Mouse (Mus musculus): ENCODE results near the gene Dgki.

The Dgki gene

DNA sequence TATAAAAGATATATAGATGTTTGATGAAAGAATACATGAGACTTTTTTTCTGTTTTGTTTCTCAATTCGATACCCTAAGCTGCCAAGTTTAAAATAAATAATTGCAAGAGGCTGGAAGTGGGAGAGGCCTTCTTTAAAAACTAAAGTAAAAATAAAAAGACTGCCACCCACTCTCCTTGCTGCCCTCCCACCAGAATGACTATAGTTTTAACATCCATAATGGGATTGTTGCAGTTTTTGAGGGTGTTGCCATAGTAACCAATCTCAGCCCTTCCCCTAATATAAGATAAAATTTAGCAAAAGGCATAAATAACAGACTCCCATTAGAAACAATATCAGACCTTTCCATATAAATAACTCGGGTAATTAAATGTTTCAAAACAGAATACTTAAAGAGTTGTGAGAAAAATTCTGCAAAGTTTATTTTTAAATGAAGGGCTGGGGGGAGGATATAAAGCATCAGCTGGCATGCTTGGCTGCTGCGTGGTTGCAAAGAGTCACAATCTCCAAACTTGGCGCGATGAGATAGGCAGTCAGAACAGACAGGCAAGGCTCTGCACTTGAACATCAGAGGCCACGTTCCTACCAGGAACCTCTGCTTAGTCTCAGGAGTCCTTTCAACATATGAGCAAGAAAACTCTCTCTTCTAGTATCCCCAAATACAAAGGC is 57.8 kb downstream of the Dgki start:
- no peak for DNase-seq (ENCODE audit: low read depth, low spot score)

DNA sequence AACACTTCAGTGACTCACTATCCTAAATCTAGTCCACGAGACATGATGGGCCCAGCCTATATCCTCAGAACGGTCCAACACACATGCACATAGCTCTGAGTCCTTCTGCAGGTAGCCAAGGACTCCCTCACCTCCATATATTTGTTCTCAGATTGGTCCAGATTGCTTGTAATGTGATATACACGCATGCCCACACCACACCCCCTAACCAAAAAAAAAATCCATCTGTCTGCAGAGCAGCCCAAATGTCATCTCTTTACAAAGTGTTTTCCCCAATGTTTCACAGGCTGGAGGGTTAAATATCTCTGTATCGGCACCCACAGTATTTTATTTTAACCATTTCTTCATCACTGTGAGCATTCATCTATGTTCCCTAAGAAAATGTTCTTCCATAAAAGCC is 58.5 kb downstream of the Dgki start:
- no peak for DNase-seq (ENCODE audit: low read depth, low spot score)

DNA sequence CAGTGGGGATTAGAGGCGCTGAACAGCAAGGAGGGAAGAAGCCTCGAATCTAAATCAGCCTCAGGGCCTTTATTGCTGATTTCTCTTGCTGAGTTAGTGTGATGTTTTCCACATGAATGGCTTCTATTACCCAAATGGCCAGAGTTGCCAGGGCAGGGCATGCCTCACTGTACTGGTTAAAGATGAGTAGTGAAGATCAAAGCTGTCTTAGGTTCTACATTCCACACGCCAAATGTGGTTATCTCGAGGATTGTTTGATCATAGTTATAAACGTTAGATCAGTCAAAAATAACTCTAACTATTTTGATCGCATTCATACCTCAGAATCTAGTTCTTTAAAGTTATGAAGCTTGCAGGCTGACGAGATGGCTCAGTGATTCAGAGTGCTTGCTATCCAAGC is 59.8 kb downstream of the Dgki start:
- DNase-seq (ENCODE audit: low read depth, low spot score): no peak

DNA sequence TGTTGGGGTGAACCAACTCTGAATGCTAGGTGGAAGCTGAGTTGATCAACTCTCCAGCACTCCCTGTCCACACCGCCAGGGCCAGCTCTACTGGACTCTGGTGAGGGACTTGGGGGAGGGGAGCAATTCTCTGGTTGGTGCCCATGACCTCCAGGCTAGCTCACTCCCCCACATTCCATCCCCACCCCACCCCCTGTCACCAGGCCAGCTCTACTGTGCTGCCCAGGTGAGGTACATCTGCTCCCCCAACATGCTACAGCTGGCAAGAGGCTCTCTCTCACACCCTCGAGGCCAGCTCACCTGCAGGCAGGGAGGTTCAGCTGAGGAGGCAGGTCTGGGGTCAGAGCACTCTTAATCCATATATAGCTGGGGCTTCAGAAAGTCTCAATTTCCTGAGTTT is 63.1 kb downstream of the Dgki start:
- DNase-seq (ENCODE audit: low read depth, low spot score): no peak

DNA sequence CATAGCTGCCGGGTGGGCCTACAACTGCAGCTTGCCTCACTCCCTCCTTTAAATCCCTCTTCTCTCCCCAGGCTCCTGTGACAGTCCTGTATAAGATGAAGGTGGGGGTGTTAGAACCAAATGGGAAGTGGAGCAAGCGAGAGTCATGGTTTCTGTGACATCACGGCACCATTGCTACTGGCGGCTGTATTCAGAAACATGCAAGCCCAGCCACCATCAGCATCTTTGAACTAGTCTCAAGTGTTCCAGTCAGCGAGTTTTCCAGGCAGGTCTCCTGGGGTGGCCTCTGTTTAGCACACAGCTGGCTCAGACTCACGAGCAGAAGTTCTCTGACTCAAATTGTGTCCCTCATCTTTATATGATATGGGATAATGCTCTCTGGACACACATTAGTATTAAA is 68.8 kb downstream of the Dgki start:
- no peak for DNase-seq (ENCODE audit: low read depth, low spot score)

DNA sequence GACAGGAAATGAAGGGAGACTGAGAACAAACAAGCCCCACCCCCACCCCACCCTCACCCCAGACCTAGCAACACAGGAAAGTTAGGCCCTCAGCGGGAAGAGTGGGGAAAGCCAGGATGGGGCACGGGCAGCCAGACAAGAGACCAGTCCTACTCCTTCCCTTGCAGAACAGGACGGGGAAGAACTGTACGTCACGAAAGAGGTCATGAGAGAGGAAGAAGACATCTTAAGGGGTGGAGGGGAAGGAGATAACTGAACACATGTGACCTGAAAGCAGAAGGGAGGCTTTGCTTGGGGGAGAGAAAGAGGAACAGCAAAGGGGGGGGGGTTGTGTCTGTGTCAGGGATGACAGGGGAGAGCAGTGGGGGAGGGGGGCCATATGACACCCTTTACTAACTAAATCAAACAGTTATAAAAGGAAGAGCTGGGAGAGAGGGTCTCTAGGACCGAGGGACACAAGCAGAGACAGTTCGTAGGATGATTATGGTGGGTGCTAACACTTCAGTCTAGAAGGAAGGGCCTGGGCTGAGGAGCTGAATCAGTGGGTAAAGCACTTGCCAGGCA is 77.0 kb downstream of the Dgki start:
- no peak for DNase-seq (ENCODE audit: low read depth, low spot score)

DNA sequence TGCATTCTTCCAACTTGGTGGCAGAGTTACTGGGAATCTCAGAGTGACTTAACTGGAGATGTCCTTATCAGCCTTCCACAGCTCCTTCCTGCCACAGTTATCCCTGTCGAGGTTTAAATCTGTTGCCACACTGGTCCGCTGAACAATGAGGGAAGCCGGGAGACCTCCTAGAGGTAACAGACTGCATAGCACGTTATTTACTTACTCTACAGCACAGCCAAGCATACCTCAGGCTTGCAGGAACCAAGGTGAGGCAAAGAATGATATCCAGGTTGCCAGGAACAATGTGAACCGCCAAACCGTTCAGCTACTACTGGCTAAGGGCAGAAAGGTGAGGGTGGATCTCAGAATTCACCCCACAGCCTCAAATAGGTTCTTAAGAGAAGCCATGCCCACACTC is 78.0 kb downstream of the Dgki start:
- DNase-seq (ENCODE audit: low read depth, low spot score): no peak

DNA sequence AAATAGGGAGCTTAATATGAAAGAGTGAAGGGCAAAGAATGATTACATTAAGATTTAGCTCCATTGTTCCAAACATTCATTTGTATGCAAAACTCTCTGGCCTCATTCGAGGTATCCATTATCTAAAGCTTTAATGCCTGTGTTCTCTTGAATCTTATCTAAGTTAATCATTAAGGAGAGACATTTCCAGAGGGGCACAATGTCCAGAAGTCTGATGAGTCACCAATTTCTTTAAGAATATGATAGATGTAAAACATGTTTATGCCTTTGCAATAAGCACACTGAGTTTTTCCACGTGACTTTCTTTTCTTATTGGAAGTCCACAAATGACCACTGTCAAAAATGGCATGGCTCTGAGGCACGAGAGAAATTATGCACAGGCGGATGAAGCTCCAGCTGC is 80.9 kb downstream of the Dgki start:
- DNase-seq (ENCODE audit: low read depth, low spot score): no peak

DNA sequence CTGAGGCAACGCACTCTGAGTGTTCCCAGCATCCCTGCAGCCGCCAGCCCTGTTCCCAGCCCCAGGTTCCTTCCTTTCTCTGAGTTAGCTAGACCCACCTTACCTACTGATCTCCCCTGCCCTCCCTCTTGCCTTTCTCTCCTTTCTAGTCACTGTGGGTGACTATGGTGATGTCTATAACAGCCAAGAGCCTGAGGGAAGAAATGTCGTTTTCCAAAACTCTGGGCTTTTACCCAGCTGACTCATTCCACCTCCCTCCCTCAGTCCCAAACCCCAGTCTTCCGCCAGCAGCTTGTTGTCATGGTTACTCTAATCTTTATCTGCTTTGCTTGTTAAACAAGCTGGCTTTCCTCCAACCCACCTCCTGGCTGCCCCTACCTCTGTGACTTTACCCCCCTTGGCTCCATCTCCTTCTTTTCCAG is 83.6 kb downstream of the Dgki start:
- no peak for DNase-seq (ENCODE audit: low read depth, low spot score)

DNA sequence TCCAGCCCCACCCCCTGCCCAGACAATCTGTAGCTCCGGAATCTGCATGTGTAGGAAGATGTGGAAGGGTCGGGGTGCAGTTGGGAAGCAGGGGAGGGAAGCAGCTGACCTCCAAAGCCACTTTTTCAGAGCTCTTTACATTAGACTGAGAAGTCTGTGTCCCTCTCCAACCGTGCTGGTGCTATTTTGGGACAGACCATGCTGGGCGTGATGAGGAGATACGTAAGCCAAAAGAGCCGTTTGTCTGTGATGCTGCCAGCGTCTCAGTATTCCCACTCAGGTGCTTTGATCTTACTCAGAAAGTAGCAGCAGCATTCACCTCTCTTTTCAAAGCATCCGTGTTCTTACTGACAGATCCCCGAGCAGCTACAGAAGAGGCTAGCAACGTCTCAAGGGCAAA is 84.3 kb downstream of the Dgki start:
- DNase-seq (ENCODE audit: low read depth, low spot score): no peak

DNA sequence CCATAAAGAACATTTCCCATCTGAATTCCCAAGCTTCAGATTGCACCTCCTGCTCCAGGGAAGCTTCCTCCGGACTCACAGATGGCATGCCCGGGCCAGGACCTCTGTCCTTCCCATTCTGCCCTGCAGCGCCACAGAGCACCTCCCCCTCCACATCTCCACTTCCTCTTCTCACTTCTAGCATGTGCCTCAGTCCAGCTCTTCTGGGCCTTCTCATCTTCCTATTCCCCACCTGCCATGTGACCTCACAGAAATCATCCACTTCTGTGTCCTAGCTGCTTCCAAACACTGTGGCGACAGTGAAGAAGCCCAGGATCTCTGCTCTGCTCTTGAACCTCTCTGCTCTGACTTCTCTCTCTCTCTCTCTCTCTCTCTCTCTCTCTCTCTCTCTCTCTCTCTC is 87.1 kb downstream of the Dgki start:
- no peak for DNase-seq (ENCODE audit: low read depth, low spot score)

DNA sequence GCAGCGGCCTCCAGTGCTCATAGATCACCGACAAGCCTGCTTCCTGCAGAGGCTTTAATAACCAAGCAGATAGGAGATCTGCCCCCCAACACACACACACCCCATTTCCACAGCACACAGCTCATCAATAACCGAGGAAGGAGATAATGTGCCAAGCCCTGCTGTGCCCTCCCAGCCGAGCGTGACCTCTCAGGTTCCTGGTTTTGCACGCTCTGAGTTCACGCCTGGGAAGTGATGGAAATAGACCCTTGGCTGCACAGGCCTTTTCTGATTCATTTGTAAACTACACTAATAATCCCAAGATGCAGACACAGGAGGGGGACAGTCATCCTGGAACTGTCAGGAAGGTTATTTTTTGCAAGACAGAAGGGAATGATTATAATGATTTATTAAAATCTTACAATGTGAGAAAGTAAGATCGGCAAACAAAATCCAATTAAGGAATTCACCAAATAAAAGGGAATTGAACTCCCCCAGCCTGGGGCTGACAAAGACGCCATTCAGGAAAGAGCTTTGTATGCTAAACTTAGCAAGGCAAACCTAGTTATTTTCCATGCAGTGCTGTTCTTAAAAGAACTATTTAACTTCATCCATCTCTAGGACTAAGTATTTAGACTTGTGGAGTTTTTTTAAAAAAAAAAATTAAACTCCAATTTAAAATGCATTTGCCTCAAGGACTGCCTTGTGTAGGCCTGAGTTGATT is 88.3 kb downstream of the Dgki start:
- no peak for DNase-seq (ENCODE audit: low read depth, low spot score)

DNA sequence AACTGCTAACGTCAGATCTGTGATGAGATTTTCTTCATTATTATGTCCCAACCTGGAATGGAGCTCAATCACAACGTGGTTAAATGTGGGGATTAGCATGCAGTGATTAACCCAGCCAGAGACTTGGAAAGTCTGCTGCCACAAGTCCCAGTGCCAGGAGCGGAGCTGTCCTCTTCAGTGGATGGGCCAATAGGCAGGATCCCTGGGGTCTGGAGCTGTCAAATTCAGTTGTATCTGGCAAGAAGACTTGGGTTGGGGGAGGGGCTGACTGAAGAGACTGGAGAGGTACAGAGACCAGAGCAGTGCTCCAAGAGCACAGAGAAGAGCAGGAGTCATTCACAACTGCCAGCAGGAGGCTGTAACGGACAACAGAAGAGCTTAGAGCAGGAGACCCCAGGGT is 97.1 kb downstream of the Dgki start:
- no peak for DNase-seq (ENCODE audit: low read depth, low spot score)

DNA sequence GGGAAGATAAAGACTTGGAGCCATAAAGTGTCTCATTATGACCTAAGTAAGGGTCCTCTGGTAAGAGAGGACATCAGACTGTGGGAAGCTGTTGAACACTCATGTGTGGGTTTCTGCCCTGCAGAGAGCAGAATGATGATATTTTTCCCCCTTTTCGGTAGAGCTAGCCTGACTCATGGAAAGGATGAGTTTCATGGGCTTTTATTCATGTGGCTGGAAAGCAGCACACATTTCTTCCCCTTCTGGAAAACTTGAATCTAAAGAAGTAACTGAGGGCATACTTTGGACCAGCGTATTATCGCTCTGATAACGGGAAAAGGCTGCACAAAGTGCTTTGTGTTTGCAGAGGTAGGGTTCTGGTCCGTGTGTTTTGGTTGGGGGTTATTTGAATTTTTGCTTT is 99.1 kb downstream of the Dgki start:
- DNase-seq (ENCODE audit: low read depth, low spot score): no peak

DNA sequence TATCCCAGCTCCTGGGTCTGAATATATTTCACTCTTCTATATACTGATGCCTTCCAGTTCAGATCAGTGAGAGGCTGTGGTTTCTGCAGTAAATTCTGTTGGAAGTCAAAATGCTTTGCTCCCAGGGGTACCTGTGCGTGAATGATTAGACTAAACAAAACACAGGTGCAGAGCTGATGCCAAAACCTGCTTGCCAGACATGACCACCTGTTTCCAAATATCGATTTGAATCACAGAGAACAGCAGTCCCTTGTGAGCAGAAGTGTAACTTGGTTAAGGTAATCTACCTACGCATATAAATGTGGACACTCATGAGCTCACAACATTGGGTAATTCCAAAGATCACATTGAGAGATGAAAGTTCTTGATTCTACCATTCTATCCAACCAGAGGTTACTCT is 100.5 kb downstream of the Dgki start:
- no peak for DNase-seq (ENCODE audit: low read depth, low spot score)

DNA sequence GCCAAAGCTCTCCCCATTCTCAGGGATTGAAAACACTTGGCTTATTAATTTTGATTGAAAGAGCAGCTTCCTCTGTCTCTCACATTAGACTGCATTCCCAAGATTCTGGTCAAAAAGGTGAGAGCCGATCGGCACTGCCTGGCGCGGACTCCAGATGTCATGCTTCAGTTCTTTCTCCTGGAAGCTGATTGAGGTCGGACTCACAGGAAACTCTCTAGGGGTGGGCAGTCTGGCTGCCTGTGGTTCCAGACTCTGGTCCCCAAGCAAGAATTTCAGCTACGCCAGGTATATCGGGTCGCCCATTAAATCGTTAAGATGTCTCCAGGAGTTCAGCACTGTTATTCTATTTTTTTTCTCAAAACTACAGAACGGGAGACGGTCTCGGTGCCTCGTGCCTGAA is 102.2 kb downstream of the Dgki start:
- no peak for DNase-seq (ENCODE audit: low read depth, low spot score)

DNA sequence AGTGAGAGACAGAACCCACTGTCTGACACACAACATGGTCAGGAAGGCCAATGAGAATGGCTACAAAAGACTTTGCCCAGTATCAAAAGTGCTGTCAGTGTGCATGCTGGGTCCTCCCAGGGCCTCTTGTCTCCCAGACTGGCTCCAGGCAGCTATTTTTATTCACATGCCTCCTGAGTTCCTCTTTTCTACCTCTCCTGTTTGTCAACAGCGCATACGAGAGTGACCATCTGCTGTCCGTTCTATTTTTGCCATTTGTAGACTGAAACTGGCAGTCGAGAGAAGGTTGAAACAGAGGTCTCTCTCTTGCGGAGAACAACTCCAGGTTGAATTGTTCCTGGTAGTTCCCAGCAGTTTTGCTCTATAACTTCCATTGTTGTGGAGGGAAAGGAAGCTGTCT is 103.1 kb downstream of the Dgki start:
- no peak for DNase-seq (ENCODE audit: low read depth, low spot score)

DNA sequence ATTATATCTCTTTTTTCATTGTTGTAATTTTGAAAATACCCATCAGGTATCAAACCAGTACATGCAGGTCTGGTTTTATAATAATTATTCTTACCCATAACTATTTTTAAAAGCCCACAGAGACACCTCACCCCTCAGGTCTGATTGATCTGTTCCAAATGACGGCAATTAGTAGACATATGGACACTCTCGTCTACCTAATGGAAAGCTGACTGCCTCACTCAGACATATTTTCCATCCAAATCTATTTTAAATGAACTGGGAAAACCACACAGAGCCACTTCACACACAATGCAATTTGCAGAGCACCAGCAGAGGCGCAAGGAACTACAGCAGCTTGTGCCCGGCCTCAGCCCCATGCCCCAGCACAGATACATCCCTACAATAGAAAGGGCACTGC is 104.2 kb downstream of the Dgki start:
- DNase-seq (ENCODE audit: low read depth, low spot score): no peak

DNA sequence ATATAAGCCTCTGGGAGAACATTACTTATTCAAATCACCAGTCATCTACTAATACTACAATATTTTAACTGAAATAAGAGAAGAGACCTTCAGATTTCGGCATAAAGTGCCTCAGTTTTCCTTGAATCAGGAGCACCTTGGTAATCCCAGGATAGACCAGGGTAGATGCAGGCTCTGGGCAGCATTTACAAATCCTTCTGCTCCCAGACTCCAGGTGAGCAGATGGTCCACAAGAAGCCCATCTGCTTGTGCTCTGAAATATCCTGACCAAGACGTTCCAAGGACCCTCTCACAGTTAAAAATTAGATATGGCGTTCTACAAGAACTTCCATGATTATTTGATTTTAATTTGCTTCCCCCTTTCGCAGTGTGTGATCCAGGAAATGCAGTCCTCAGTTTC is 118.0 kb downstream of the Dgki start:
- DNase-seq (ENCODE audit: low read depth, low spot score): no peak

DNA sequence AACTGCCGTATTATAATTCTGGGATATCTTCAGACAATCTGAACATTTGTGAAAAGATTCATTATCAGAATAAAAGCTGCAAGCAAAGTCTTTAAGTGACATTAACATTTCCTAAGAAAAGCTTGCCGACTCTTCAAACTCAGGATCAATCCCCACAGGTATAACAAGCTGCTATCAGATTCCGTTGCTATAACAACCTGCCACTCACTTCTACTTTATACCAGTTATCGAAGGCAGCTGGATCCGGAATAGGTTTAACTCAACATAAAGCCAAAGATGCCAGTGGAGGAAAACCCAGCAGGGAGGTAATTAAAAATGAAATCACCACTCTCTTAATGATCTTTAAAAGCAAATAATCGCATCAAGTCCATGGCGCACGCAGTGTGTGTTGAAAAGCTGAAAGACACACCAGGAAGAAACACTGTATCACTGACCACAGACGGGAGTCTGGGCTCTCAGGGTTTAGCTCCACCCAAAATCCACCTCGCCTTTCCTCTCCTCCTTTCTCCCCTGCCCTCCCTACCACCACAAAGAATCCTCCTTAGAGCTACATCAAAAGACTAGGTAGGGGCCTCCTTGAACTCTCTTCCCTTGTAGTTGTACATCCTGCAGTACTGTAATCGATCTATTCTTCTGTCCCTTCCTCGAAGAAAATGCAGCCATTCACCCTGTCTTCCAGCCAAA is 128.7 kb downstream of the Dgki start:
- no peak for DNase-seq (ENCODE audit: low read depth, low spot score)

DNA sequence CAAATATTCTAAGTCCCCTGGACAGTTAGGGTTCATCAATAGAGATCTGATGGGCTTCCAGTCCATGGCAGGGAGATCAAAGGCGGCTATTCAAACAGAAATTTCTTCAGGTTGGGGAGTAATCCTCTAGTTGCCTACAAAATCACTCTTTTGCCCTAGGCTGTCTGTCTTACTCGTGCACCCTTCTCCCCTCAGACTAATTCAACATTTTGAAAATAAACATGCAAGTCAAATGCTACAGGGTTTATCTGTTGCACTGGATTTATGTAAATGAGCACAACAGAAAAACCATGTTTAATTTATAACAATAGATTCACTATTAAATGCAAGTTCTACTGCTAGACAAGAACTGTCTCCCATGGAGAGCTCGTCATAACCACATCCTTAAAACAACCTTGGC is 141.1 kb downstream of the Dgki start:
- no peak for DNase-seq (ENCODE audit: low read depth, low spot score)

DNA sequence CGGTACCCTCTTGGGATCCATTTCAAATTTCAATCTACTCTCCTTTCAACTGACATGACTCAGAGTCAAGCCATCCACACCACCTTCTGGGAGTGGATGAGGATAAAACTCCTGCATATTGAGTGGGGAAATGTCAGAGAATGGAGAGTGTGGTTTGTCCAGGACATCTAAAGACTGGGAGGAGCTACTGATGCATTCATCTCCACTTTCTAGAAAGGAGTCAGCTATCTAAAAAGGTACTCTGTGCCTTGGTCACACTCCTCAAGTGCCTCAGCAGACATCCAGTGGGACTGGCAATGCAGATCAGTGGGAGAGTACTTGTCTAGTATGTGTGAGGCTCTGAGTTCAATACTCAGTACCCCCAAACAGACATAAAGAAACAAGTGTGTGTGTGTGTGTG is 145.9 kb downstream of the Dgki start:
- DNase-seq (ENCODE audit: low read depth, low spot score): no peak

DNA sequence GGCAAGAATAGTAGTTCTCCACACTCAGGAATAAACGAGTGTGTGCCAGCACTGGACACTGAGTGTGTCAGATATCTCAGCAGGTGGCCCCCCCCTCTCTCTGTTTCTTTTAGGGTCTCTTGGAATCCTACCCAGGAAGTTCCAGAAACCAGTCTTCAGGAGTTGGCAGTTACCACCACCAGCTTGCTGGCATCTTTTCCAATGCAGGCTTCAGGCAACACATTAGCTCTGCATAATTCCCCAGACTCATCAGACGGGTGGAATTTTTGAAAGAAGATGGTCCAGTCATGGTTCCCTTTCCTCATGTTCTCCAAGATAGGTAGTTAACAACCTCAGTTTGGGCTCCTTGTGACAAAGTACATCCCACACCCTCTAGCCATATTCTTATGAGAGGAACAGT is 149.5 kb downstream of the Dgki start:
- DNase-seq (ENCODE audit: low read depth, low spot score): no peak

Measured in retina, postnatal 7 days (tissue).